Mouse (Mus musculus): ENCODE results near the gene Col9a2. TPM values are rescaled to one million over a fixed set of nuclear protein-coding genes. Genes with fewer than 3 reads are reported as not detected.
A peak's percentile ranks its signal among the peaks of the same experiment; 100 is the strongest.
"Not testable (repeated sequence)": the region's sequence is repeated elsewhere in the genome, so short reads cannot be mapped to it uniquely, and the experiment has no call there.

Col9a2 gene
- polyA plus RNA-seq, 1 experiment from 2014 or later = 17.7 TPM

- Histone ChIP-seq H3K36me3 (peaks cover 28% of the 10 kb centered on the region), H3K9ac (no peak overlapping the region), H3K4me1 (replicated peaks) (peaks cover 22% of the 10 kb centered on the region), H3K4me3 (no peak overlapping the region), H3K4me2 (no peak overlapping the region), H3K27me3 (peaks cover 15% of the 10 kb centered on the region), H3K9me3 (no peaks in the 10 kb centered on the region), H3K27ac (replicated peaks) (no peak overlapping the region)
- WGBS = 44% methylated on average over 3 of the region's 3 CpGs
- no peak for ATAC-seq (ENCODE audit: low read depth)
Measured at GRCm38 (mm10) chr4:121056342-121056741, 17.2 kb downstream of the Col9a2 start.

- Histone ChIP-seq H3K4me1 (replicated peaks) (peaks cover 15% of the 10 kb centered on the region), H3K9me3 (no peaks in the 10 kb centered on the region), H3K36me3 (peaks cover 32% of the 10 kb centered on the region), H3K27ac (replicated peaks) (no peak overlapping the region), H3K4me3 (no peak overlapping the region), H3K9ac (no peak overlapping the region), H3K4me2 (no peak overlapping the region), H3K27me3 (peaks cover 15% of the 10 kb centered on the region)
- 81% methylated on average over 2 of the region's 2 CpGs for WGBS
- ATAC-seq (ENCODE audit: low read depth) = no peak
Measured at GRCm38 (mm10) chr4:121057032-121057431, 17.8 kb downstream of the Col9a2 start.

GRCm38 (mm10) chr4:121059218-121059617, 20.0 kb downstream of the Col9a2 start:
- H3K4me1 ChIP-seq (replicated peaks); H3K4me3 ChIP-seq; ATAC-seq (ENCODE audit: low read depth); H3K9ac ChIP-seq; H3K9me3 ChIP-seq; H3K4me2 ChIP-seq; H3K27ac ChIP-seq (replicated peaks); H3K27me3 ChIP-seq: not testable (repeated sequence)
- WGBS = 90% methylated on average over 10 of the region's 10 CpGs
- H3K36me3 ChIP-seq = peaks cover 53% of the 10 kb centered on the region

- Histone ChIP-seq H3K27me3 (no peaks in the 10 kb centered on the region), H3K9me3 (no peaks in the 10 kb centered on the region), H3K9ac (no peak overlapping the region), H3K4me3 (no peak overlapping the region), H3K36me3 (peaks cover 78% of the 10 kb centered on the region), H3K4me2 (no peak overlapping the region), H3K27ac (replicated peaks) (no peak overlapping the region), H3K4me1 (replicated peaks) (no peaks in the 10 kb centered on the region)
- no peak for ATAC-seq (ENCODE audit: low read depth)
- 86% methylated on average over 2 of the region's 2 CpGs for WGBS
Measured at GRCm38 (mm10) chr4:121065336-121065735, 26.2 kb downstream of the Col9a2 start.

DNA sequence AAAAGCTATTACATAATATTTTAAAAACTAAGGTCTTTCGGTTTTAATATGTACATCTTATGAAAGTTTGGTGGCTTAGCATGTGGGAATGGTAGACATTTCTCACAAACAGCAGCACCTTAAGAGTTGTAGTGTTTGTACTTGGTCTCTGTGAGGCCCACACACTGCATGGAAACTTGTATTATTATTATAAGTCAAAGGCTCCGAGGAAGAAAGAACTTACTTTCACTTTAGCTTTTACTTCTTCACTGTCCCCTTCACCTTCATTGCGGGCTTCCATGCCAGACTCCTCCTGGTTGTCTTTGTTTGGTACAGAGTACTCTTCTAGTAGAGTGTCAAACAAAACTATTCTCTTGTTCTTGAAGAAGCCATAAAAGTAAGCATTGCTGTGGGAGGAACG, 35.1 kb downstream of the Col9a2 start:
- WGBS = 42% methylated on average over 4 of the region's 4 CpGs
- H3K4me1 ChIP-seq (replicated peaks) = no peaks in the 10 kb centered on the region
- H3K9me3 ChIP-seq = no peaks in the 10 kb centered on the region
- no peak for ATAC-seq (ENCODE audit: low read depth)
- H3K4me2 ChIP-seq = no peak overlapping the region
- H3K36me3 ChIP-seq = peaks cover 74% of the 10 kb centered on the region
- no peak overlapping the region for H3K27ac ChIP-seq (replicated peaks)
- H3K27me3 ChIP-seq = no peaks in the 10 kb centered on the region
- no peak overlapping the region for H3K4me3 ChIP-seq
- no peak overlapping the region for H3K9ac ChIP-seq

- no peak overlapping the region for H3K4me3 ChIP-seq
- ATAC-seq (ENCODE audit: low read depth) = no peak
- H3K4me2 ChIP-seq = no peak overlapping the region
- peaks cover 89% of the 10 kb centered on the region for H3K36me3 ChIP-seq
- no peak overlapping the region for H3K9ac ChIP-seq
- H3K4me1 ChIP-seq (replicated peaks) = no peaks in the 10 kb centered on the region
- no peaks in the 10 kb centered on the region for H3K9me3 ChIP-seq
- 64% methylated on average over 3 of the region's 3 CpGs for WGBS
- no peaks in the 10 kb centered on the region for H3K27me3 ChIP-seq
- no peak overlapping the region for H3K27ac ChIP-seq (replicated peaks)
Measured at GRCm38 (mm10) chr4:121077915-121078646, 38.9 kb downstream of the Col9a2 start.

DNA sequence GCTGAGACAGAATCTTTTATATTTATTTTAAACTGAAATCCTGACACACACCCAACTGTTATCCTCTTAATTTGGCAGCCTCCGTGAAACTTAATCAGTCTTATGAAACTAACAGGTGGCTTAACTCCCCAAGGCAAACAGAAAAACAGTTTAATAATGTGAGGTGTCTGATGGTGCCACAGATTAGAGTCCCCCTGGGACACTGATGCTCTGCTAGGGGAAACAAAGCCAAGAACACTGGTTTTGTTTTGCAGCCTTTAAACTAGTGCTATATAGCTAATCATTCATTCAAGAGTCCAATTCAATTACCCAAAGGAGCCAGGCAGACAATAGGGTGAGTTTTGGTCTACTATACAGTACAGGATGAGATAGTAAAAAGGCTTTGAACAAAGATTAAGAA, 41.2 kb downstream of the Col9a2 start:
- WGBS = 57% methylated on average over 1 of the region's 1 CpGs

GRCm38 (mm10) chr4:121084506-121084905, 45.3 kb downstream of the Col9a2 start:
- H3K4me2 ChIP-seq = no peak overlapping the region
- H3K9ac ChIP-seq = no peak overlapping the region
- ATAC-seq (ENCODE audit: low read depth) = no peak
- H3K9me3 ChIP-seq = no peaks in the 10 kb centered on the region
- H3K36me3 ChIP-seq = peaks cover 81% of the 10 kb centered on the region
- no peak overlapping the region for H3K4me3 ChIP-seq
- H3K27ac ChIP-seq (replicated peaks) = no peak overlapping the region
- H3K27me3 ChIP-seq = no peaks in the 10 kb centered on the region
- no peaks in the 10 kb centered on the region for H3K4me1 ChIP-seq (replicated peaks)

More for the DNA sequence above, 41.2 kb downstream of the Col9a2 start:
- Histone ChIP-seq H3K27me3 (no peaks in the 10 kb centered on the region), H3K9me3 (no peaks in the 10 kb centered on the region), H3K9ac (no peak overlapping the region), H3K4me1 (replicated peaks) (no peaks in the 10 kb centered on the region), H3K27ac (replicated peaks) (no peak overlapping the region), H3K4me2 (no peak overlapping the region), H3K4me3 (no peak overlapping the region), H3K36me3 (peaks cover 92% of the 10 kb centered on the region)
- ATAC-seq (ENCODE audit: low read depth) = no peak

GRCm38 (mm10) chr4:121088696-121089095, 49.5 kb downstream of the Col9a2 start:
- no peak overlapping the region for H3K9ac ChIP-seq
- no peaks in the 10 kb centered on the region for H3K4me1 ChIP-seq (replicated peaks)
- H3K4me3 ChIP-seq = no peak overlapping the region
- no peak overlapping the region for H3K27ac ChIP-seq (replicated peaks)
- no peak overlapping the region for H3K4me2 ChIP-seq
- WGBS = 91% methylated on average over 2 of the region's 2 CpGs
- no peaks in the 10 kb centered on the region for H3K27me3 ChIP-seq
- H3K36me3 ChIP-seq = peaks cover 84% of the 10 kb centered on the region
- no peaks in the 10 kb centered on the region for H3K9me3 ChIP-seq
- no peak for ATAC-seq (ENCODE audit: low read depth)

DNA sequence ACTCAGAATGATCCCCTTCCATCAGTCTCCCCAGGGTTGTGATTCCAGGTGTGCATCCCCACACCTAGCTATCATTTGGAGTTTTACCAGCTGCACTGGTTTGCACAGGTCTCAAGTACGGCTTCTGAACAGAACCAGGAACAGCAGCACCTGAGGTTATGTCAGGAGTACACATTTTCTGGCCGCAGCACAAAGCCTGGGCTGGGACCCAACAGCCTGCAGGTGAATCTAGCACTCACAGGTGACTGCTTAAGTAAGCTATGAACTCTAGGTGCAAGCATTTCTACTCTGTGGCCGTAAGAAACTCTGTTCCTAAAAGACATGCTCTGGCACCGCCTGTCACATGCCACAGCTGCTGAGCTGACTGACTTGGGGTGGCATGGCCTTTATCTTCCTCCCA, 51.0 kb downstream of the Col9a2 start:
- Histone ChIP-seq H3K4me2 (no peak overlapping the region), H3K36me3 (peaks cover 84% of the 10 kb centered on the region), H3K27me3 (no peaks in the 10 kb centered on the region), H3K27ac (replicated peaks) (no peak overlapping the region), H3K9me3 (no peaks in the 10 kb centered on the region), H3K9ac (no peak overlapping the region), H3K4me3 (no peak overlapping the region), H3K4me1 (replicated peaks) (no peaks in the 10 kb centered on the region)
- WGBS = 88% methylated on average over 4 of the region's 4 CpGs
- ATAC-seq (ENCODE audit: low read depth) = no peak

DNA sequence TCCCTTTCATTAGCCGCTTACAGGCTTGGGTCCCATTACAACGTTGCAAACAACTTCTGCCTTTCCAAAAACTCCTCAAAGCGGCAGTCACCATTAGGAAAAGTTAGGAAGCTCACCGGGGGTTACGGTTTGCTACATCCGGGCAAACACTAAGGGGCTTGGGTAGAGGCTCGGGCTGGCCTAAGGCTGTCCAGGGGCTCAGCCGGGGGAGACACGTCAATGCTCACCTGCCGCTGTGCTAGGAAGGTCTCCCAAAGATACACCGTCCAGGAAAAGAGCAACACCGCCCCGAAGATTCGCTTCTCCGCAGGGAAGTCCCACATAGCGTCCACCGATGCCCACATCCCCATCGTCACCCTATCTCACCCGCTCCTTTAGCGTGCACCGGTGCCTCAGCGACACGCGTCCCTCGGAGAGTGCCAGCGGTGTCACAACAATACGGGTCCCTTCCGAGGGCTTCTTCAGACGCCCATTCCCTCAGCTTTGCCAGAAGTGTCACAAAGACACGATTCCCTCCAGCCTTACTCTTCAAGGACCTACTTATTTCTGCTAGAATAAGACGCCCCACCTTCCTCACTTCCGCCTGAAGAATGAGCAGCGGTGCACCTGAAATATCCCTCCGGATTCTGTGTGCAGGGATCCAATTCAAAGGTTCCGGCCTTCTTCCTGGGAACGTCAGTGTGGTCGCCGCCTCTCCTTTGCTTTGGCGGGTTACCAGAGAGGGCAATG, 58.6 kb downstream of the Col9a2 start, which contains the start of gene Zmpste24:
Gene Zmpste24, minus strand, starts transcription at position 592 of the 729 bp plus-strand sequence.
- Histone ChIP-seq H3K4me1 (replicated peaks) (peaks cover 14% of the 10 kb centered on the region), H3K4me3 (peak within 1 kb of the TSS; percentile 91), H3K9ac (peak within 1 kb of the TSS; percentile 83), H3K36me3 (peaks cover 26% of the 10 kb centered on the region), H3K9me3 (no peaks in the 10 kb centered on the region), H3K4me2 (peak within 1 kb of the TSS; percentile 83), H3K27me3 (0 out of 2 replicates have a peak, but pooled peaks cover 3% of the 10 kb centered on the region), H3K27ac (replicated peaks) (peak within 1 kb of the TSS; percentile 68)
- under 1% methylated on average over 39 of the region's 39 CpGs for WGBS
- ATAC-seq (ENCODE audit: low read depth) = peak; percentile 91

DNA sequence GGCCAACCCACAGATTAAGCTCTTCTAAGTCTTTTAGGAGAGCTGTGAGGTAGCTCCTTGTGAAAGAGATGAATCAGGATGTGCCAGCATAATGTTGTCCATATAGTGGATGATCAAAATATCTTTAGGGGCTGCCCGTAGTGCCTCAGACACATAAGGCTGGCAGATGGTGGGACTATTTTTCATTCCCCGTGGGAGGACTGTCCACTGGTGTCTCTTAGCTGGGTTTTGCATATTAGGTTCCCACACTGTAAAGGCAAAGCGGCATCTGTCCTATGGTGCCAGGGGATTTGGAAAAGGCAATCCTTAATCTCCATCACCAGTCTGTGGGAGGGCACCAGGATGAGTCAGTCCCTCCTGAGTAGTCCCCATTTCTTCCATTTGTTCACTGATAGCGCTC, 64.1 kb downstream of the Col9a2 start:
- Histone ChIP-seq H3K27me3 (0 out of 2 replicates have a peak, but pooled peaks cover 3% of the 10 kb centered on the region), H3K9ac (no peak overlapping the region), H3K36me3 (no peaks in the 10 kb centered on the region), H3K4me2 (no peak overlapping the region), H3K4me1 (replicated peaks) (no peaks in the 10 kb centered on the region), H3K4me3 (no peak overlapping the region), H3K27ac (replicated peaks) (no peak overlapping the region), H3K9me3 (no peaks in the 10 kb centered on the region)
- WGBS = 81% methylated on average over 4 of the region's 4 CpGs
- no peak for ATAC-seq (ENCODE audit: low read depth)
